Mouse (Mus musculus) cerebellum, postnatal 25 days (tissue): ENCODE results near the gene Lbr.
A peak's percentile ranks its signal among the peaks of the same experiment; 100 is the strongest.

Source experiments
- DNase-seq, 2 experiments: peaks; one replicate each; pipeline ENCODE4 v3.0.0; 2021; ENCODE audit warnings: mixed read lengths in 2 of 2

Lbr gene

DNA sequence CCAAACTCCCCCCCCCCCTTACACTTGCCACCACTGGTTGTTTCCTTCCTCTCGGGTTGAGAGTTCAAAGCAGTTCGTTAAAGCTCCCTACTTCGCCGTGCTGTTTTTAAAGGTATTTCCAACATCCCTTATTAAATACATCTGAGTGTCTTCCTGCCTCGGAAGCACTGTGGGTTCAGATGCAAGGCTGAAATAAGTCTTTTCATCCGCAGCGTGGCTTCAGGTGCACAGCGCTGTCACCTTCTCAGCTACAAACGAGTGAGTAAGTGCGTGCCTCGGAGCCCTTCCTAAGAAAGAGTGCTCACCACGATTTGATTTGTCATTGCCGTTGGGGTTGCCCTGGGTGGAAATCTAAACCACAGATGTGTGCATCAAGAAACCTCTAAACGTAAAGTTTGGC, at the start of gene Lbr:
Gene Lbr (minus strand): TSS at position 266 of the 400 bp plus-strand sequence.
- peak in 1 of 2 experiments; percentile 34 for DNase-seq

DNA sequence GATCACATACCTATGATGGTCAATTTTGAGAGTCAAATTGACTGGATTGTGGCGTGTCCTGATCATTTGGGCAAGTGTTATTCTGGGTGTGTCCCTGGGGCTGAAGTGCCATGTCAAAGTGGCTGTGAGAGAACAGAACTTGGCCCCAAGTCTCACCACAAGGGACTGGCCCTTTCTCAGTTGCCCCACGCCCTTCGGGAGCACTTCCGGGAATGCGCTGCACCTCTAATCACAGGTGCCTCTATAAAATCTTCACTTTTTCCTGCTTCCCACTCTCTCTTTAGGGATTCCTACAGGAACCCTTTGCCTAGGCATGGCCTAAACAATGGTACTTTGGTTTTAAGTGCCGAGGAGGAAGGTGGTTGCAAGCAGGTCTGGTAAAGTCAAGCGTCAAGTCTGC, 46.8 kb upstream of the Lbr start:
- no peak for DNase-seq

DNA sequence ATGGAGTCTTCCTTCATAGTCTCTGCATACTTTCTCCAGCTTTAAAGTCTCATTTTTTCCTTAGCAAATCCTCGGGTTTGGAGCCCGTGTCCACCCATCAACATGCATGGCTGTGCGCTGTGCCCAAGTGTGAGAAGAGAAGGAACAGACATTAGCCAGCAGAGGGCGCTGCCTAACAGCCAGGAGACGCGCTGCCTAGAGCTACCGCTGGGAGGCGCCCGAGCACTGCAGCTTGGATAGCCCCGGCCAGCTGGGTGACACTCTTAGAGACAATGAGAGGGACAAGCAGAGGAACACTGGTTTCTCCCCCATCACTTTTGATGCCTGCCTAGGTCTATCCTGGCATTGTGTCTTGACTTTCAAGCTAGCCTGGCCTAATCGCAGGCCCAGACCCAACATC, 46.0 kb upstream of the Lbr start:
- peak; percentile 93 to 96 for DNase-seq

DNA sequence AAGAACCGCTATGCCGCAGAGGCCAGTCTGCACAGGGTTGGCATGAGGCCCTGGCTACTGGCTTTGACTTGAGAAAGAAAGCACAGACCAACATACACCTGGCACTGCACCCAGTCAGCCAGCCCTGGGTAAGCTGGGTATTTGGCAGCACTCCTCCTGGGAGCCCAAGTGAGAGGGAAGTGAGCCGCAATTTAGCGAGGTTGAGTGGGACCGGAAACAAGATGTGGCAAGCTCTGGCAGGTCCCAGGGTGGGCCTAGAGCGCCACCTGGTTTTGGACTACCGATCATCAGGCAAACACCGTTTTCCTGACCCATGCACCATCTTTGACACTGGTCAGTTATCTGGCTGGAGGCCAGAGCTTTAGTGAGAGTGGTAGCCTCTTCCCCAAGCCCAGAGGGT, 38.7 kb upstream of the Lbr start:
- DNase-seq: peak; percentile 72 to 78

DNA sequence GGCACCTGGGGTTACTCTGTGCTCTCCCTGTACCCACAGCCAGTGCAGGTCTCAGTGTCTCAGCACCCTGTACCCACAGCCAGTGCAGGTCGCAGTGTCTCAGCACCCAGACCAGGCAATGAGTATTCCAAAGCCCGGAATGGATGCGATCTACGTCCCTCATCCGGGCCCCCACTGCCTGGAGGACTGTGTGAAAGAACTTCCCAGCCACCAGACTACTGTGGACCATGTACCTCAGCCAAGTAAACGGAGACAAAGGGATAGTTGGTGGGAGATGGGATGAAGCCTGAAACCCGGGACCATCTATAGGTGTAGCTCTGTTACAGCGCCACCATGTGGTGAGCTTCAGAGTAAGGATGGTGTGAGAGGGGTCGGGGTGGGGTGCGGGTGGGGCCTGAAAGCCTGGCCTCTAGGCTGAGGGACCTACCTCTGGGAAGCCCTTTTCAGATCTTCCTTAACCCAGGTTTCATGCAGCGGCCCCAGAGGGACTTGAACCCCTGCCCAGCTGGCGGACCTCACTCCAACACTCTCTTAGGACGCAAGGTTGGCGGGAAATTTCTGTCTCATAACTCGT, 38.0 kb upstream of the Lbr start:
- DNase-seq: peak; percentile 22 to 36

DNA sequence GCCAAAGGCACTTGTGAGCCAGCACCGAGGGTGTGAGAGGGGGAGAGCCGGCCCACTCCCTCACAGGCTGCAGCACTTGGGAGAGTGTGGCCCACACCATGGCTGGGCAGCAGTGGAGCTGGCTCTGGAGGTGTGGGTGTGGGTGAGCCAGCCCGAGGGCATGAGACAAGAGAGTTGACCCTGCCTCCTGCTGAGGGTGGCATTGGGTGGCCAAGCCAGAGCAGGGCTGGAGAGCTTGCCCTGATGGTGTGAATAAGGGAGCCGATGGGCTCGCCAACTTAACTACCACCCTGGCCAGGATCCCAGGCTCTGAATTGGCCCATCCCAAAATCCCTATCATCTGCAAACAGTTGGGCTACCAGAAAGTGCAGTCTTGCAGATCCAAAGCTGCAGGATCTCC, 35.6 kb upstream of the Lbr start:
- no peak for DNase-seq

DNA sequence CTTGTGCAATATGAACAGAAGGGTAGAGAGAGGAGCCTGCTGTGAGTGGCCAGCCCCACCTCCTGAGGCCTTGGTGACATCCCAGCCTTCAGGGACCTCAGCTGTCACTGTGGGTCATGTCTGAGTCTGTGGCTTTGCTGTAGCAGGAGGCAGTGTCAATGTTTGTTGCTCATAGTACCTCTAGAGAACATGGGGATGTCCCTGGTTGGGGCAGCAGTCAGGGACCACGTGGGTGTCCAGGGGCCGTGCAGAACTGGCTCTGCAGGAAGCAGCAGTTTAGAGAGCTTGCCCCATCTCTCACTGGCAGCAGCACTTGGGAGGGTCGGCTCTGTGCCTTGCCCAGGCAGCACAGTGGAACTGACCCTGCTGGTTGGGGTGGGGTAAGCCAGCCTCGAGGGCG, 34.2 kb upstream of the Lbr start:
- DNase-seq: no peak

DNA sequence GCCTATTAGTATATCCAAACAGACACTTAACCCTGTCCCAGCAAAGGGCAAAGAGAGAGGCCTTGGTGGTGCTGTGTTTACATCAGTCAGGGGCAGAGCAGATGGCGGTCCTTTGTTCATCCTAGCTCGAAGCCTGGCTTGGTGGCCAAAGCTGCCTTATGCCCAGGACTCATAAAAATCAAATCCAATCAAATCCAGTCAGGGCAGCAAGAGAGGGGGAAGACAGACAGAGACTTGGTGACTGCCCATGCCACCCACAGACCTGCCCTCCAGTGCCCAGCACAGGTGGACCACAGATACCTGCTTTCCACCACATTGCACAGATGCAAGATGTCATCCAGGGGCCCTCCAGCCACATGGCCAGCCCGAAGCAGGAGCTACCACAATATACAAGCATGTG, 33.8 kb upstream of the Lbr start:
- DNase-seq: no peak

DNA sequence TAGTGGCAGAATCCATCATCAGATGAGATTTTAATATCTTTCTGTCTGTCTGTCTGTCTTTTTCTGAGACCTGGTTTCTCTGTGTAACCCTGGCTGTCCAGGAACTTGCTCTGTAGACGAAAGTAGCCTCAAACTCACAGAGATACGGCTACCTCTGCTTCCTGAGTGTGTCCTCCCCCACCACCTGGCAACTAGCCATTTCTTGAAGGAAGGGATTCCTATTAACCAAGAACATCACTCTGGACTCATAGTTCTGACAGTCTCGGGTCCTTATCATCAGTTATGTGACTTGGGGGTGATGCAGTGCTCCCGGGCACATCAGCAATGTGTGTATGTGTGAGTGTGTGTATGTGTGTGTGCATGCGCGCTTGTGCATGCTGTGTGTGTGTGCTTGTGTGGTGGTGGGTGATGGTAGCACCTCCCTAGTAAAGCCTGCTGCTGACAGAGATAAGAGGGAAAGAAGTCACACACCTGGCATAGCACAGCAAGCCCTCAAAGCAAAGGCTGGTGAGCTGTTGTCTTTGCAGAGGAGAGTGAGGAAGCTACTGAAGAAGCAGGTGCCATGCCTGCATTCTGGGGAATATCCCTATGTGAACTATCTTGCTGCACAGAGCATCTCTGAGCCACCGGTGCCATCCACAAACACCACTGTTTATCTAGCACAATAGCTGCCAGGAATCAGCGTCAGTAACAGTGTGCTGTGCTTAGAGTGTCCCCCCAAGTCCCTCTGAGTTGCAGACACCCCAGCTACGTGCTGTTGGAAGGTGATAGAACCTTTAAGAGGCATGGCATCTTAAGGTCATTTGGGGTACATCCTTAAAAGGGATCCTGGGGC, 30.5 kb upstream of the Lbr start:
- no peak for DNase-seq

DNA sequence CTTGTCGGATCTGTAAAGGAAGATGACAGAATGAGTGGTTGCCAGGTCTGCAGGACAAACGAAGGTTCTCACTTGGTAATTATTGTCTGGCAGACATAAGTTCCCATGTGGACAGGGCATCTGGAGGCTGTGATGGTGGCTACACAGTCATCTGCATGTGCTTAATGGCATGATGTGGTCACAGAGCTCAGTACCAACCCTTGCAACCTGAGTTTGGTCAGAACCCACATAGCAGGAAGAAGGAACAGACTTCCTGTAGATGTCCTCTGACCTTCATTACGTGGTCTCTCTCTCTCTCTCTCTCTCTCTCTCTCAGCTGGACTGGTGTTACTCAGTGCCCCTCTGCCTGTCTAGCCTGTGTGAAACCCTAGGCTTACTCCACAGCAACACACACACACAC, 29.8 kb upstream of the Lbr start:
- DNase-seq: no peak

DNA sequence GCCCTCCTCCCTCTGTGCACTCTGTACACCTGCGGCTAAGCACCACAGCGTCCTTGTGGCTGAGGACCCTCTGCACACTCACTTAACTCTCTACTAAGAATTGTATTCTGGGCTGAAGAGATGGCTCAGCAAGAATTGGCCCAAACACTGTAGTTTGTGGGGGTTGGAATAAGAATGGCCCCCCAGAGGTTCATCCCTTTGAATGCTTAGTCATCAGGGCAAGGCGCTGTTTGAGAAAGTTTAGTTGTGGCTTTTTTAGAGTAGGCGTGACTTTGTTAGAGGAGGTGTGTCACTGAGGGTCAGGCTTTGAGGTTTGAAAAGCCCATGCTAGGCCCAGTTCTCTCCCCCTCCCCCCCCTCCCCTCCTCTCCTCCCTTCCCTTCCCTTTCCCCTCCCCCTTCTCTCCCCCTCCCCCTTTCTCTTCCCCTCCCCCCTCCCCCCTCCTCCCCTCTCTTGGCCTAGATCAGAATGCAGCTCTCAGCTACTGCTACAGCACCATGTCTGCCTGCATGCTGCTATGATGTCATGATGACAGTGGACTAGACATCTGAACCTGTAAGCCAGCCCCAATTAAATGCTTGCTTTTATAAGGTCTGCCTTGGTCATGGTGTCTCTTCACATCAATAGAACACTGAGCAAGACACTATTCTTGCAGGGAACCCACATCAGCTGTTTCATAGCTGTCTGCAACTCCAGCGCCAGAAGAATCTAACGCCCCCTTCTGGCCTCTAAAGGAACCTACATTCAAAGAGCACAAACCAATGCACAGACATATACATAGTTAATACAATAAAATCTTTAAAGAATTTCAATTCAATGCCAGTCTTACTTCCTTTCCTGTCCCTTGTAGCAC, 23.8 kb upstream of the Lbr start:
- DNase-seq: no peak

DNA sequence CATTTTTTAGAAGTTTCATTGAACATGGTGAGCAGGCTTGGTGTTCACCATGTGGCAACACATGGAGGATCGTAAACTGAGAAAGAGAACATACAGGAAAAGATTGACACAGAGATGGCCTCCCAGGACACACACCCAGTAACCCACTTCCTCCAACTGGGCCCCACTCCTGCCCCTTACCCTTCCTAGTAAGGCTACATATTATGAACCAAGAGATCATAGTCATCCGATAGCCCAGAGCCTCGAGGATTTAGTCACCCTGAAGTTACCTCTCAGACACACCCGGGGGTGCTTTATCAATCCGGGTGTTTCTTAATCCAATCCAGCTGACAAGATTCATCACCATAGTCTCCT, 23.0 kb upstream of the Lbr start:
- DNase-seq: no peak

DNA sequence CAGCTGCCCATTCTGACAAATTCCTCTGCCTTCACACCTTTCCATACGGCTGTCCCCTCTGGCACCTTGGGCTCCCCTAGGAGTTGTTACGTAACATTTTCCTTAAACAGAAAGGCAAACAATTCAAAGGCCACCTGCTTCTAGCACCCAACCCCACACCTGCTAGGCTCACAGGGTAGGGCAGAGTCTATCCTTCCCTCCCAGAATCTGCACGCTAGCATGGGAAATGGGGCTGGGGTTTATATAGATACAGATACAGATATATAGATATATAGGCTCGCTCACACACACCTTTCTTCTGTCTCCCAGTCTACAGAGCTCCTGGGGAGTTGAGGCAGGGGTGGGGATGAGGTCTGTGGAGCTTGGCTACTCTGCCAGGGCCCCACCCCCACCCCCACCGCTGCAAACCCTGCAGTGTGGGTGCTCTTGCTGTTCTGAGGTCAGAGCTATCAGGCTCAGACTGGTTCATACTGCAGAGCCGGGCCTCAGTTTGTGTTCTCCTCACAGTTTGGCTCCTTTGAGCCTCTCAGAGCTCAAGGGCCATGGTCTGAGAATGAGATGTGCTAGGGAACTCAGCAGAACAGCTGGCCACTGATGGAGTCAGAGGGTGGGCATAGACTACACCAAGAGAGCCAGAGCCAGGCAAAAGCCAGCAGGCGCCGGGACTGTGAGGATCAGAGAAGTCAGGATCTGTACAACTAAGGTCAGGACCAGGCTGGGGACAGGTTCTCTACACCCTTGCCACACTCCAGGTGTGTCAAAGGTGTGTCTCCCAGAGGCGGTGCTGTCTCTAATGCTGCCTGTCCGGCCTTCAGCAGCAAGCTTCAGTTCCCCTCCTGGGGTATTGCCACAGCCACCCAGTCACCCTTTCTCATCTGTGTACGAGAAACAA, 22.4 kb upstream of the Lbr start:
- no peak for DNase-seq

DNA sequence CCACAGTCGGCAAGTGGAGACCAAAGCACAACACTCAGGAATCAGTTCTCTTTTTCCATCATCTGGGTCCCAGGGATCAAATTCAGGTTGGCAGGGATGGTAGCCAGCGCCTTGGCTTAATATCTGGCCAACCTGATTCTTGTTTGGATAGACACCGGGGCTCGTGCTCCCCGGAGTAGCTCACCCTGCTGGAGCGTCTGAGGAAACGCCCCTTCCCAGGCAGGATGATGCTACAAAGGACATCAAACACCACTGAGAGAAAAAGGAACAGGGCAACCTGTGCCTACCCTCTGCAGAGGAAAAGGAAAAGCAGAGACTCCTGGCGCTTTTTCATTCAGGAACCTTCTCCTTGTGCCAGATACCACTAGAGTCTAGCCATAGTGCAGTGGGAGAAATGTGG, 20.6 kb upstream of the Lbr start:
- no peak for DNase-seq

DNA sequence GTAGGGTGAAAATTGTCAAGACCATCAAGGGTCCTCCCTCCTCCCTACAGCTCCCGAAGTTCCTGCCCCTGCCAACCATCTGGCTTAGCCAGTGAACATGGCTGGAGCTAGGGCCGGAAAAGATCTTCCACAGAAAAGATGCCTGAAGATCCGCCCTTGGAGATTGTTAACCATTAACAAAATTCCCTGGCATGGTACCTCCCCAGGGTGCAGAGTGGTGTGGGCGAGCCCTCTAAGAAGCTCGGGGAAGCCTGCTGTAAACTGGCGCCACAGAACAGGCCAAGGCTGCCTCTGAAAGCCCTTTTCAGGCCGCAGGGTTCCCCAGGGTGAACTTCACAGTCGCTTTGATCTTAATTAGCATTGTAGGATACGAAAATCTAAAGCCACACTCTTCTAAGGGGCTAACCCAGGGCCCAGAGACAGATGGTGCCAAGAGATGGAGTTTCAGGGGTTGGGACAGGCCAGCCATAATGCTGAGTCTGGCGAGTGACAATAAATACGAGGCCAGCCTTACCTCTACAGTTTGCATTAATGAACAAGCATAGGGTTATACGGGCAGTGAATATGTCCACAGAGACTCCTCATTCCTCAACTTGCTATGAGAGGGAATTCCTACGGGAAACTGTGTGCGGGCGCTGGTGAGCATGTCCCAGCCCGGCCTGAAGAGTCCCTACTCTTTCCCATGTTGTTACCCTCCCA, 20.0 kb upstream of the Lbr start:
- DNase-seq: no peak

DNA sequence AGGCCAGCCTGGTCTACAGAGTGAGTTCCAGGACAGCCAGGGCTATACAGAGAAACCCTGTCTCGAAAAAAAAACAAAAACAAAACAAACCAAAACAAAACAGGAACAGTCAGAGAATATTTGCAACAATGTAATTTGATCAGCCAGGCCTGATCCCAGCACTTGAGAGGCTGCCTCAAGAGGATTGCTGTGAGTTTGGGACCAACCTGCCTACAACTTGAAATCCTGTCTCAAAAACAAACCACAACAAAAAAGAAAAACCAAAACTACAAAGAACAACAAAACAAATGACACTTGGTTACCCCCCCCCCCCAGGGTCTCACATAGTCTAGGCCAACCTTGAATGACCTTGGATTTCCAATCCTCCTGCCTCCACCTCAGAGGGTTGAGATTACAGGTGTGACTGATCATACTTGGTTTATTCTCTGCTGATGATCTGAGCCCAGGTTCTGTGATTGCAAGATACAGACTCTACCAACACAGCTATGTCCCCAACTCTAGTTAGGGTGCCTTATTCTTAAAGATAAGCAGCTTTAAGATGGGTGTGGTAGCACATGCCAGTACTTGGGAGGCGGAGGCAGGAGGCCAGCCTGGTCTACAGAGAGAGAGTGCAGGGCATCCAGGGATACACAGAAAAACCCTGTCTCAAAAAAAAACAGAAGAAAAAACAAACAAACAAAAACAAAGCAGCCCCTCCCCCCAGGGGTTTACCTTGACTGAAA, 18.5 kb upstream of the Lbr start:
- DNase-seq: no peak

DNA sequence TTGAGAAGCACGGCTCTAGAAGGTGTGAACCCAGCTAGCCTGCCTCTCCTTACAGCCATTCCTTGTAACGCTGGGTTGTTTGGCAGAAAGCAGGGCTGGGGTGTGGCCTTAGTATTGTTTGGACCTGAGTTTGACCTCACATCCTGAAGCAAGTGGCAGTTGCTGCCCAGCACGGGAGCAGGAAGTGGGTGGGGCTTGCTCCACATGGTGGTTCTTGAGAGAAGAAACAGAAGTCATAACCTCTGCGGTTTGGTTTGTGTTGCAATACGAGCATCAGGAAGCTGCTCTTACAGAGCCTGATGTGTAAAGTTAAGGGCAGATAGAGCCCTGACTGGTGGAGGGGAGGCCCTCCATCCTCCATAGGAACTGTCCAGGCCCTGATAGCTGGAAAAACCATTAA, 17.8 kb upstream of the Lbr start:
- no peak for DNase-seq

DNA sequence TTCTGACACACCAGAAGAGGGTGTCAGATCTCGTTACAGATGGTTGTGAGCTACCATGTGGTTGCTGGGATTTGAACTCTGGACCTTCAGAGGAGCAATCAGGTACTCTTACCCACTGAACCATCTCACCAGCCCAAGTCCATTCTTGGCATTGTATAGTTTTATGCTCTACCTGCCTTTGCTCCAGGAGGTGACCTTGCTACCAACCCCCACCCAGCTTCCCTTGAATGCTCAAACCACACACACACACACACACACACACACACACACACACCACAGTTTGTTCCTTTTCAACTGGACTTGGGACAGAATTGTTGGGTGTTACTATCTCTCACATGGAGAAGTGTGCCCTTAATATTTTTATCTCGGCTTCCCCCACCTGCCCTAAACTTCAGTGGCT, 13.5 kb upstream of the Lbr start:
- no peak for DNase-seq

DNA sequence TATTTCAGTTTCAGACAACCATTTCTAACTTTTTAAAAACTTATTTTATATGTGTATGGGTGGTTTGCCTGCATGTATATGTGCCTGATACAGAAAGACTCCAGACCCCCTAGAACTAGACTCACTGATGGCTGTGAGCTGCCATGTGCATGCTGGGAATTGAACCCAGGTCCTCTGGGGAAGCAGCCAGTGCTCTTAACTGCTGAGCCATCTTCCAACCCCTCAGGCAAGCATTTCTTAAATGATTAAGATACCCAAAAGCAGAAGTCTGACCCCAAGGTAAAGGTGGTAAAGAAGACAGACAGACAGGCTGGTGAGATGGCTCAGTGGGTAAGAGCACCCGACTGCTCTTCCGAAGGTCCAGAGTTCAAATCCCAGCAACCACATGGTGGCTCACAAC, 12.0 kb upstream of the Lbr start:
- no peak for DNase-seq

DNA sequence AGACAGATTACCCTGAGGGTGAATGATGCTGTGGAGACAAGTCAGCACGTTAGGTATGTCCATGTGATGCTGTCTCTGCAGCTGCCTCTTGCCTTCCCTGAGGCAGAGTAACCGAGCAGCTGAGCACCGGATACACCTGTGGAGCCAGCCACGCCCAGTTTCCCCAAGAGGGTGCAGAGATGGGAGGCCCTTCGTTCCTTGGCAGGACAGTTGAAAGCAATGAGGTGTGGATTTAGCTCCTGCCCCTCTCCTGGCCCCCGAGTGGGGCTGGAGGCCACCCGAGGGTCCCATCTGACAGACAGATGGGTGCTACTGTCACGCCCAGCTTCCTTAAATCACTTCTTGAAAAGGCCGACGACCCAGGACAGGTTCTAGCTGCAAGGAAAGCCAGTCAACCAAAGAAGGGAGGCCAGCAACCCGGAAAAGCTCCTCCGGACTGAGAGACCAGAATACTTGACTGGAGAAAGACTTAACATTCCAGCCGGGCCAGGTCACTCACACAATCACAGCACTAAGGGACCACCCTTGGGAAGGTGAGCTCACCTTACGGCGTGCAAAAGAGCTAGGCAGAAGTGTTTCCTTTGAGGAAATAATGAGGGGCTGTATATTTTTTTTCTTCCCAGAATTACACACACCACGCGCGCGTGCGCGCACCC, 10.4 kb upstream of the Lbr start:
- DNase-seq: no peak

DNA sequence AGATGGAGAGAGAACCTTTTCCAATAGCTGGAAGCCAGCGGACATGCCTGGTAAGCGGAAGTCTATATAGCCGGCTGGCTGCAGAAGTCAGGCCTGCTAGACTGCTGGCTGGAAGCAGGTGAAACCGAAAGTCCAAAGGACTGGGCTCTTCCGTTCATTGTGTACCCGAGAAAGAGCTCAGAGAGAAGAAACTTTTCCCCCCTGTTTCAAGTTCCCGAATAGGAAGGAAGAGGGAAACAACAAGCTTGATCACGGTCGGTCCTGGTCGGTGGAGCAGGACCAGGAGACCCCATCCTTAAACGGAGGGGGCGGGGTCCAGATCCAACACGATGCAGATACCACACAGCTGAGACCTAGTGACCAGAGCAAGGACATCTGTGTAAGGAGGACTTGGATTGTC, 9.6 kb upstream of the Lbr start:
- DNase-seq: no peak
